Mouse (Mus musculus) Patski (cell line): ENCODE measurements at regions not wholly inside any gene's neighbourhood (a gene's known extent, or its start where the extent isn't known, plus 50 kb on each side); places are given as distances from the start of the nearest gene placed in this dataset.

Source experiments
- ATAC-seq: fragments of 100-300 bp; one replicate; pipeline ENCODE4 v1.8.0; 2021
- CTCF ChIA-PET: fragments of 350-600 bp; sonication (Branson Sonifier 250); formaldehyde crosslinking; loops from one replicate; lab custom pipeline; 2022; ENCODE audit warnings: inconsistent platforms; lab: Charles Lee
- POLR2A ChIA-PET: fragments of 350-600 bp; sonication (Branson Sonifier 250); formaldehyde crosslinking; loops from one replicate; lab custom pipeline; 2022; ENCODE audit warnings: antibody characterized with exemption, inconsistent platforms; lab: Charles Lee
- DNase-seq: peaks from one replicate; pipeline ENCODE4 v3.0.0-alpha.2; 2011; ENCODE audit warnings: low read depth, low spot score
- H3K27me3 ChIP-seq: fragments of 371-371 bp; one replicate; pipeline ENCODE4 v1.5.1; 2021
- CTCF ChIP-seq: fragments of 100-300 bp; IDR thresholded peaks from one replicate; pipeline ENCODE4 v1.5.1; 2021
- in situ Hi-C: fragments of 300-500 bp; cut with MboI; formaldehyde crosslinking; loops from 3 replicates; pipeline ENCODE4 v1.11.1; 2018; ENCODE audit warnings: low pct_unique_long_range_greater_than_20kb, mixed read lengths

DNA sequence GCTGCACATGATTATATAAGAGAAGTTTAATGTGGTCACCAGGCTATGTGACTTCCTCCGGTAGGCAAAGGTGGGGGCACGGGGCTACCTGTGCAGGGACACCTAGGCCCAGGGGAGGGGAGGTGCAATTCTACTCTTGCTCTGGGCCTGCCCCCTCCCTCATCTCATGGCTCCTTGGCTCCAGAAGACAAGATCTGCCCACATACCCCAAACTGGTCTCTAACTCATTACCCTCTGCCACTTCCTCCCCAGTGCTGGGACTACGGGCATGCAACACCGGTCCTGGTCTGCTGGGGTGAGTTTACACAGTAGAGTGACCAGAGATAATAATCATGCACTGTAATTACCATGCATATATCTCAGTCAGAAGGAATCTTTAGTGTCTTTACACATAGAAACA lies 155.0 kb downstream of the Cog6 start:
- CTCF ChIA-PET, result no interaction called here
- ATAC-seq (no peak), DNase-seq (no peak)
- peaks cover 7% of the 10 kb centered on the region for H3K27me3 ChIP-seq
- POLR2A ChIA-PET, result no interaction called here
- in situ Hi-C loops, result no loop called here
- no peak for TF ChIP-seq CTCF

DNA sequence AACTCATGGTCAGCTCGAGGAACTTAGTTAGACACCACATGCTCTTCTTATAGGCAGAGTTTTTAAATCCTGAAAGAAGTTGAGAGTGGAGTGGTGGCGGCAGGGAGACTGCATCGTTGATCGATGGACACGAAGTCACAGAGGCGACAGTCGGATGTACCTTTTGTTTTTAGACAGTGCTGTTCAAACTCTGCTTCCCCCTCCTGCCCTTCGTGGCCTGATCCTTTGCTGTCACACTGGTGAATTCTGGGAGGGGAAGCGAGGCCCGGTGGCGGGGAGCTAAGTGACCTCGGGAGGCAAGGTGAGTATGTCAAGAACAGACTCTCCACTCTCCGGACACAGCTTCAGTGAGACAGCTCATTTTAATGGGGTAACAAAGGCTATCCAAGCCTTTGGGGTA lies 155.5 kb downstream of the Cog6 start:
- ChIA-PET CTCF (no interaction called here), POLR2A (no interaction called here)
- peaks cover 6% of the 10 kb centered on the region for H3K27me3 ChIP-seq
- no peak for DNase-seq
- no peak for ATAC-seq
- no peak for TF ChIP-seq CTCF
- in situ Hi-C loops, result no loop called here

DNA sequence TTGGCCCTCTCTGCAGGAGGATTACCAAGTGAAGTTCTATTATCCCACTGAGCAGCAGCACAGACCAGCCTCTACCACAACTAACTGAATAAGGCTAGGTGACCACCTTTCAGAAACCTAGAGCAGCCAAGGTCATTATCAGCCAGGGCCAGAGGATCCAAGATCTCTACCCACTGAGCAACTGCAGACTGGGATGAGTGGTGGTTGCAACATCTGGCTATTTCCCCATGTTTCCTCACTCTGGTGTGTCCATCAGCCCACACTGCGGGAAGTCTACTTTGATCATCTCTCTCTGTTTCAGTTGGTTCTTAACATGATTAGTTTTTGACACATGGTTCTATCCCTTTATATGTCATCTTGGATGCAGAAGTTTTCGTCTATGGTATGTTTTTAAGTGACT lies 157.2 kb downstream of the Cog6 start:
- DNase-seq, result no peak
- no peak for TF ChIP-seq CTCF
- ChIA-PET POLR2A (no interaction called here), CTCF (interaction anchor here (2.0 kb wide), 1 partner anchor 16 kb away, joined by 5 read pairs; no protein-coding TSS in a partner anchor)
- in situ Hi-C loops, result no loop called here
- peaks cover 6% of the 10 kb centered on the region for H3K27me3 ChIP-seq
- ATAC-seq, result no peak

DNA sequence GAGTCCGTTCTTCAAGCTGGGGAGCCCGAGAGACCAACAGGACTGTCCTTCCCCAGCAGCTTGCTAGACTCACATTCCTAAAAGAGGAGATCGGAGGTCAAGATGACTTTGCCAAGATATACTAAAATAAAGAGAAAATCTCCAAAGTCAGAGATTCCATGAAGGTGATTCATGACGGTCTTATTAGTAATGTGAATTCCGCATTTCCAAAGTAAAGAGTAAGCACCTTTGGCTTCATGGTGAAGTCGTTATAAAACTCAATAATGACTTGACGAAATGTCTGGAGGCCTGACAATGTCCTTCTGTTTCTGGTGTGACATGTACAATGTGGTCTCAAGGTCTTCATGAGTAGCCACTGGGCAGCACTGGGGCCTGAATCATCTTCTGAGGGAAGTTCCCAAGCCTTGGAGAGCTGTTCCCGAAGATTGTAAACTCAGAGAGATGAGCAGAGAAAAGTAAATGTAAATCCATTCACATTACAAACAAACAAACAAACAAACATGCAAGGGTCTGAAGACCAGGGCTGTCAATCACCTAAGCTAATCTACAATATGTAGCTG lies 157.7 kb downstream of the Cog6 start:
- TF ChIP-seq CTCF, result no peak
- ATAC-seq (no peak), DNase-seq (no peak)
- POLR2A ChIA-PET, result interaction anchor here (0.5 kb wide), 1 partner anchor 42 kb away, joined by 3 read pairs; no protein-coding TSS in a partner anchor
- CTCF ChIA-PET, result interaction anchor here (2.0 kb wide), 1 partner anchor 16 kb away, joined by 5 read pairs; no protein-coding TSS in a partner anchor
- in situ Hi-C loops, result no loop called here
- peaks cover 6% of the 10 kb centered on the region for H3K27me3 ChIP-seq

DNA sequence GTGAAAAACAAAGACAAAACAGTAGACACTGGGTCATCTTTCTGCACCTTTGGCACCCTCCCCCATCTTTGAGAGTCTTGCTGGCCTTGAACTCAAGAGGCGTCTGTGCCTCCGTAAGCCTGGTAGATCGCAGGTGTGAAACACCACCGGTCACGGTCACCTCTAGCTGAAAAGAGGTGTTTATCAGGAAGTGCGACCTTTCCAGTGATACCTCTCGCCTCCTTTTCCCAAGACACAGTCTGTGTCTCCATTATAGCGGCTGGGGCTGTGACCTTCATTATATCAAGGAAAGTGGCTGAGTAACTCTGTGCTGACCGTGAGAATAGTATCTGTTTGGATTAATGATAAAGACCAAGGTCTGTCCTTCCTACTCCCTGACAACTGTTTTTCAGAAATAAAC lies 158.8 kb downstream of the Cog6 start:
- DNase-seq (no peak), ATAC-seq (no peak)
- no peak for TF ChIP-seq CTCF
- CTCF ChIA-PET, result interaction anchor here (2.0 kb wide), 1 partner anchor 14 kb away, joined by 5 read pairs; no protein-coding TSS in a partner anchor
- in situ Hi-C loops, result no loop called here
- POLR2A ChIA-PET, result no interaction called here
- H3K27me3 ChIP-seq, result peaks cover 6% of the 10 kb centered on the region

DNA sequence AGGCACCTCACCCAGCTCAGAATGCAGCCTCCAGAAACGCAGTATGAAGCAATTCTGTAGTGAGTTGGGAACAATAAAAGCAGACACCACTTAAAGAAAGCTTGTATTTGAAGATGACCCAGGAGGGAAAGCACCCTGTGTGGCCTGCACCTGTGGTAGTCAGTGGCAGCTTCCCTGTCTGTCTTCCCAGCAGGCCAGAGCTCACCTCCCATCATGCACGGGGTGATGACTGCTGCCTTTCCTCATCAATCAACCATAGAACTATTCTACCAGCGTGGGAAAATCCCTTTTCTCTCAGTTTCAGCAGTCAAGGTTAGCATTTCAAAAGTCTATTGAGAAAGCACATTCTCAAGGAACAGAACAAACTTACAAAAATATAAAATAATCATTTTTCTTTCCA lies 160.0 kb downstream of the Cog6 start:
- DNase-seq, result no peak
- no peak for TF ChIP-seq CTCF
- H3K27me3 ChIP-seq, result peaks cover 6% of the 10 kb centered on the region
- CTCF ChIA-PET, result interaction anchor here (0.8 to 1.2 kb wide), 3 partner anchors 10 to 22 kb away, joined by 4 read pairs; no protein-coding TSS in a partner anchor
- POLR2A ChIA-PET, result no interaction called here
- in situ Hi-C loops, result no loop called here
- no peak for ATAC-seq

DNA sequence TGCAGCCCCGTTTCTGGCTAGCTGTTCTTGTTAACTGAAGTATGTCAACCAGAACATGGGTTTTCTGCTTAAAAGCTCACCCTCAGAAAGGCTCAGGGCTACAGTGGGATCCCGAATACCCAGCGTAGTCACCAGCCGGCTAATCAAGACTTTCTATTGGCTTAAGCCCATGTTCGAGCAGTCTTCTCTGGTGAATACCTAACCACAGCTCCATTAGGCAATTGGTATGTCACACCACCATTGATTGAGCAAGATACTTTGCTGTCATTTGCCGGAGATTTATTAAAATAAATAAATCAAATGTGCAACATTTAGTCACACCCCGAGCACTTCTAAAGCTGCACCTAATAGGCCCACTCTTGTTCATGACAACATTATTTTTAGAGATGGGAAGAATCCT lies 162.5 kb downstream of the Cog6 start:
- CTCF ChIA-PET, result interaction anchor here (0.9 to 1.2 kb wide), 2 partner anchors 10 to 138 kb away, joined by 3 to 5 read pairs; no protein-coding TSS in a partner anchor
- no peak for TF ChIP-seq CTCF
- in situ Hi-C loops, result no loop called here

DNA sequence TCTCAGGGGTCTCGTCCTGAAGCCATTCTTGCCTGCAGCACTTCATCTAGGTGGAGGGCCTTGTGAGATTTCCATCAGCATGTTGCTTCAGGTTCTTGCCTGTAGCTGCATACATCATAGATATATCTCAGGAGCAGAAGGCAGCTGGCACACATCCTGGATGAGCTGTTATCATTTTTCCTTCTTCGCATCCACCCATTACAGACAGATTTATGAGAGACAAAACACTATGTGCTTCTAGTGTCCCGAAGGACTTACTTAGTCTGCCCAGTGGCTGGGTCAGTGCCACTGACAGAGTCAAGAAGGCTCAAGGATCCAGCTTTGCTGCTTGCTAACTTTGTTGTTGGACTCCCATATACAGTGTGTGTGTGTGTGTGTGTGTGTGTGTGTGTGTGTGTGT lies 163.9 kb downstream of the Cog6 start:
- ATAC-seq, result no peak
- CTCF ChIA-PET, result no interaction called here
- POLR2A ChIA-PET, result interaction anchor here (0.6 kb wide), 1 partner anchor 130 kb away, joined by 3 read pairs; no protein-coding TSS in a partner anchor
- no peak for DNase-seq
- TF ChIP-seq CTCF, result no peak
- no peaks in the 10 kb centered on the region for H3K27me3 ChIP-seq
- in situ Hi-C loops, result no loop called here

More for the DNA sequence above, 162.5 kb downstream of the Cog6 start:
- no peaks in the 10 kb centered on the region for H3K27me3 ChIP-seq
- POLR2A ChIA-PET, result interaction anchor here (0.6 kb wide), 1 partner anchor 25 kb away, joined by 6 read pairs; no protein-coding TSS in a partner anchor
- ATAC-seq (no peak), DNase-seq (no peak)

DNA sequence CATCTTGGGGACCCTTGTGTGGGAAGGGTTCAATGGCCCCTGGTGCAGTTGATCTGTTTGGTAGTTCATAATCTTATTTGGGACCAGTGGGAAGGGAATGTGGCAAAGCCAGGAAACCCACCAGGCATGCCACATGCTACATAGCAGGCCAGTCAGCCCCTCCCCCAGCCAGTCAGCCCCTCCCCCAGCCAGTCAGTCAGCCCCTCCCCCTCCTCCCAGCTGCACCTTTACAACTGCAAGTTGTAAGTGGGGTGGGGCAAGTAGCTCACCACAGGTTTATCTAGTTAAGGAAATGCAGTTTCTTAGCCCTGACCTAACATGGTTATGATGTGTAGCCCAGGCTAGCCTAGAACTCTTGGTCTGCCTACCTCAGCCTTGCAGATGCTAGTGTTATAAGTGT lies 171.9 kb downstream of the Cog6 start:
- no peaks in the 10 kb centered on the region for H3K27me3 ChIP-seq
- no peak for ATAC-seq
- ChIA-PET POLR2A (no interaction called here), CTCF (interaction anchor here (3.0 kb wide), 1 partner anchor 588 kb away, joined by 40 read pairs; no protein-coding TSS in a partner anchor)
- no peak for DNase-seq
- in situ Hi-C loops, result no loop called here
- TF ChIP-seq CTCF, result no peak

DNA sequence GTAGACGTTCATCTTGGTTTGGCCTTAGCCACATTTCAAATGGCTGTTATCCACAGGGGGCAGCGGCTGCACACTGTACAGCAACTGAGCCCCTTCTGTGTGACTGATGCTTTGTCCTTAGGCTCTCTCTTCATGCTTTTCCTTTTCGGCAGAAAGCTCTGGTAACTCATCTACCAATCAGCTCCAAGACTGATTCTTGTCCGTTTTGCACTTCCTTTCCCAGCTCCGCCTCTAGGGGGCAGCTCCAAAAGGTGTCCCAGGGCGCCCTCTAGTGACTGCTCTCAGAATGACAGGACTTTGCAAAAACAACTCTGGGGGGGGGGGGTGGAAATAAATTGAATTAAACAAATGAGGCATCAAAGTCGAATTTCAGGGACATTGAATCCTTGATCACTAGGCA lies 173.0 kb downstream of the Cog6 start:
- CTCF ChIA-PET, result interaction anchor here (0.6 to 3.0 kb wide), 33 partner anchors 11 to 596 kb away, joined by 3 to 40 read pairs (median 4); partner anchors contain the start of gene Foxo1
- in situ Hi-C loops, result loop anchor here (5.0 kb wide), 1 partner anchor 587 kb away; no protein-coding TSS in a partner anchor
- H3K27me3 ChIP-seq, result no peaks in the 10 kb centered on the region
- DNase-seq (peak; percentile 31), ATAC-seq (peak; percentile 67)
- POLR2A ChIA-PET, result interaction anchor here (0.7 kb wide), 1 partner anchor 589 kb away, joined by 3 read pairs; no protein-coding TSS in a partner anchor
- TF ChIP-seq CTCF, result peak; percentile 99

DNA sequence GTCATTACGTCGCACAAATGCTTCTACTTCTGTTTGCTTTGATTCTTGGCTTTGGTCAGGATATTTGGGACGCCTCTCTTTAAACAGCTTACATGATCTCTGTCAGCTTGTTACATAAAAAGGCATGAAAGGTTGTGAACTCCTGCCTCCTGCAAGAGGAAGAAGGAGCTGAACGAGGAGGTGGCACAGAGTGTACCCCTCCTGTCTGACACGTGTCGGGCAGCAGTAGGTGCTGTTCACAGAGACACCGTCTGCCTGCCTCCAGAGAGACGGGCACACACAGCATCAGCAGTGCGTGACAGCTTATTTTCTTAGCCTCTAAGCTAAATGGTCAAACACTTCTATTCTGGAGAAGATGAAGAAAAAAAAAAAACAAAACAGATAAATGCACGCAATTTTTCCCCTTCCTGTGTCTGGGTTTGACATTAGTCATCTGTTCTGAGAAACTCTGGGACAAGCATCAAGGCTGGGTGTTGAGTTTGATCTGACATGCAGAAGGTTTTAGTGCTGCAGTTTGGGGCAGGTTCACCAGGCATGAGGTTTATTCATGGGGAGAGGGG lies 174.1 kb downstream of the Cog6 start:
- in situ Hi-C loops, result loop anchor here (5.0 kb wide), 1 partner anchor 586 kb away; no protein-coding TSS in a partner anchor
- H3K27me3 ChIP-seq, result no peaks in the 10 kb centered on the region
- ATAC-seq (no peak), DNase-seq (no peak)
- ChIA-PET POLR2A (interaction anchor here (0.6 kb wide), 1 partner anchor 536 kb away, joined by 3 read pairs; no protein-coding TSS in a partner anchor), CTCF (interaction anchor here (0.9 to 3.0 kb wide), 17 partner anchors 21 to 586 kb away, joined by 3 to 40 read pairs (median 5); partner anchors contain the start of gene Foxo1)
- no peak for TF ChIP-seq CTCF
